Mouse (Mus musculus): Measurements from ENCODE around the gene Msantd3. TPM values are rescaled to one million over a fixed set of nuclear protein-coding genes. Genes with fewer than 3 reads are reported as not detected.

Gene Msantd3
- polyA plus RNA-seq, 1 experiment from 2014 or later: 62.0 TPM

DNA sequence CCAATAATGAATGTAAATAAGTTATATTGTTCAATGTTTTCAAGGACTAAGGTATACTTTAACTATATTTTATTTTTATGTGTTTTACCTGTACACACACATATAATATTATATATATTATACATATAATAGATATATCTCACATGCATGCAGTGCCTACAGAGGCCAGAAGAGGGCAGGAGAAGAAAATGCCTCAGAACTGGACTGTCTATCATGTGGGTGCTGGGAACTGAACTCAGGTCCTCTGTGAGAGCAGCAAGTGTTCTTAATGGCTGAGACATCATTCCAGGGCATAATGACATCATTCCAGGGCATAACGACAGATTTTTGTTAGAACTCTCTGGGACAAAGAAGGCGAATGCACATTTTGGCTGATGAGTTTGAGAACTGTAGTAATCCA is 47.8 kb downstream of the Msantd3 start:
- H3K9me3 ChIP-seq: no peaks in the 10 kb centered on the region
- no peaks in the 10 kb centered on the region for H3K27me3 ChIP-seq
- 0 out of 2 replicates have a peak, but pooled peaks cover 2% of the 10 kb centered on the region for H3K36me3 ChIP-seq (replicated peaks)
- H3K4me3 ChIP-seq (replicated peaks): no peak overlapping the region
- H3K4me2 ChIP-seq: no peak overlapping the region
- no peak for ATAC-seq (ENCODE audit: low FRiP score)
- no peak overlapping the region for H3K9ac ChIP-seq
- H3K4me1 ChIP-seq: peaks cover 37% of the 10 kb centered on the region
- no peak overlapping the region for H3K27ac ChIP-seq
- 97% methylated on average over 2 of the region's 2 CpGs for WGBS

GRCm38 (mm10) chr4:48588576-48588975 is 48.8 kb downstream of the Msantd3 start:
- WGBS: 67% methylated on average over 9 of the region's 9 CpGs
- no peak overlapping the region for H3K4me2 ChIP-seq
- ATAC-seq (ENCODE audit: low FRiP score): no peak
- no peaks in the 10 kb centered on the region for H3K27me3 ChIP-seq
- no peak overlapping the region for H3K4me3 ChIP-seq (replicated peaks)
- 0 out of 2 replicates have a peak, but pooled peaks cover 5% of the 10 kb centered on the region for H3K36me3 ChIP-seq (replicated peaks)
- no peaks in the 10 kb centered on the region for H3K9me3 ChIP-seq
- H3K4me1 ChIP-seq: peaks cover 37% of the 10 kb centered on the region
- H3K27ac ChIP-seq: no peak overlapping the region
- no peak overlapping the region for H3K9ac ChIP-seq

DNA sequence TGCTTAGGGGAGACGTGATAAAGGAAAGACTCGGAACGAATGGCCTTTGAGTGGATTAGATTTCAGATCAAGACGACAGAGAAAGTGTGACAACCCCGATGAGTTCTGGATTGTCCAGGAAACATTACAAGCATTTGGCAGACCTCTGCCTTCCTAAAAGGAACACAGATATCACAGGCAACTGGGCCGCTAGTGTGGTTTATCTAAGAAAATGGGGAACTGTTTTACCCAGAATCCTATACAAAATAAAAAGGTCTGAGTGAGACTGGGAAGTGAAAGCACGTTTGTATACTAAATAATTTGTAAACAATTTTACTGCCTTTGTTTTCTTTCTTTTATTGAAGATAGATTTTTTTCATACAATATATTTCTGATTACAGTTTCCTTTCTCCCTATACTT is 51.1 kb downstream of the Msantd3 start:
- WGBS: 87% methylated on average over 7 of the region's 7 CpGs
- H3K9me3 ChIP-seq: no peaks in the 10 kb centered on the region

DNA sequence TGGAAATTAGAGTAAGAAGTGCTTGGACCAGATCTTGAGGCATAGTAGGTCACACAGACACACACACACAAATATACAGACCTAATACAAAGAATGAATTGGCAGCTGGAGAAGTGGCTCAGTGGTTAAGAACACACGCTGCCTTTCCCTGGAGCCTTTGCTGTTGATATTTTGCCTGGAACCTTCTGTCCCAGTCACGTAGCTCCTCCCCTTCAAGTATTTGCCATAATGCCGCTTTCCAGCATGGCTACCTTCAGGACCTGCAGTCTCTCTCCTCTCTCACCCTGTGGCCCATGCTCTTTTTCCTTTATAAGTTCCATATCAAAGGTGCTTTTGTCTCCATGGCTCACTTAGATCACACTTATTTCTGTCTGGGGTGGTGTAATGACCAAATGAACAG is 51.7 kb downstream of the Msantd3 start:
- Histone ChIP-seq H3K4me3 (replicated peaks) (no peak overlapping the region), H3K27ac (no peak overlapping the region), H3K27me3 (no peaks in the 10 kb centered on the region), H3K9me3 (no peaks in the 10 kb centered on the region), H3K36me3 (replicated peaks) (peaks cover 7% of the 10 kb centered on the region; the same call in 1 of the 2 replicates), H3K4me2 (no peak overlapping the region), H3K4me1 (peaks cover 27% of the 10 kb centered on the region), H3K9ac (no peak overlapping the region)
- 92% methylated on average over 3 of the region's 3 CpGs for WGBS
- no peak for ATAC-seq (ENCODE audit: low FRiP score)

More for the DNA sequence above, 51.1 kb downstream of the Msantd3 start:
- no peak overlapping the region for H3K4me3 ChIP-seq (replicated peaks)
- no peak overlapping the region for H3K27ac ChIP-seq
- H3K36me3 ChIP-seq (replicated peaks): 0 out of 2 replicates have a peak, but pooled peaks cover 7% of the 10 kb centered on the region
- H3K4me1 ChIP-seq: peaks cover 30% of the 10 kb centered on the region
- no peaks in the 10 kb centered on the region for H3K27me3 ChIP-seq
- ATAC-seq (ENCODE audit: low FRiP score): no peak
- no peak overlapping the region for H3K4me2 ChIP-seq
- H3K9ac ChIP-seq: no peak overlapping the region

DNA sequence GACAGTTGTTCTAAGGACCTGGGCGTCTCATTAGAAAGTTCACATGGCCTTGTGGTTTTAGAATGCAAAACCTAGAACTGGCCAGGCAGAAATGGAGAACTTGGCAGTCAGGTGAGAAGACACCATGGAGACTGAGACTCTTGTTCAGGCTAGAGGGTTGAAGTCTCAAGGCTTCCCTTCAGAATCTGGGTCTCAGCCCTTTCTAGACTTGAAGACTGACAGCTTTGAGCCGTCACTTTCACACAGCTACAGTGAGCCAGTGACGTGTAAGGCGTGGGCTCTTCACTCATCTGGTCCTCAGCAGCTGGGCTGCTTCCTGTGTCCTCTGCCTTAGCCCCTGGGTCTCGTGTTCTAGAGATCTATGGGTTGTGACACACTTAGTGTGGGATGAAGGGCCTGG is 52.6 kb downstream of the Msantd3 start:
- Histone ChIP-seq H3K36me3 (replicated peaks) (peaks cover 7% of the 10 kb centered on the region; the same call in 1 of the 2 replicates), H3K27me3 (no peaks in the 10 kb centered on the region), H3K9ac (no peak overlapping the region), H3K4me1 (peaks cover 20% of the 10 kb centered on the region), H3K4me3 (replicated peaks) (no peak overlapping the region), H3K27ac (no peak overlapping the region), H3K9me3 (no peaks in the 10 kb centered on the region), H3K4me2 (no peak overlapping the region)
- 82% methylated on average over 5 of the region's 5 CpGs for WGBS
- no peak for ATAC-seq (ENCODE audit: low FRiP score)

- no peak overlapping the region for H3K27ac ChIP-seq
- H3K4me2 ChIP-seq: no peak overlapping the region
- H3K4me1 ChIP-seq: peaks cover 21% of the 10 kb centered on the region
- H3K36me3 ChIP-seq (replicated peaks): peaks cover 5% of the 10 kb centered on the region; the same call in 1 of the 2 replicates
- H3K4me3 ChIP-seq (replicated peaks): no peak overlapping the region
- no peak for ATAC-seq (ENCODE audit: low FRiP score)
- H3K9ac ChIP-seq: no peak overlapping the region
- no peaks in the 10 kb centered on the region for H3K9me3 ChIP-seq
- H3K27me3 ChIP-seq: no peaks in the 10 kb centered on the region
- 96% methylated on average over 7 of the region's 7 CpGs for WGBS
These were observed 53.1 kb downstream of the Msantd3 start for GRCm38 (mm10) chr4:48592844-48593243.

DNA sequence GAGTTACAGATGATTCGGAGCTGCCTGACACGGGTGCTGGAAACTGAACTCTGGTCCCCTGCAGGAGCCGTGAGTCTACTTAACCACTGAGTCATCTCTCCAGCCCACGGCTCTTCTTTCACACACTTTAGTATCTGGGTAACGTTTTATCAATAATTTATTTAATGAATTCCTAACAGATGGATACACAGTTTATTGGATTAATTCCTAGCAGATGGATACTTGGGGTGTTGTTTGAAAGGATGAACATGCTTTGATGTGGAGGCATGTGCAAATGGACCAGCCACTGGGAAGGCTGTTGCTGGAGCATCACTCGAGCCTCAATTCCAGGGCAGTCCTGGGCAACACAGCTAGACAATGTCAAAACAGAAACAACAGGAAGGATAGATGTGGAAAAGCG is 56.4 kb downstream of the Msantd3 start:
- no peaks in the 10 kb centered on the region for H3K27me3 ChIP-seq
- peaks cover 14% of the 10 kb centered on the region; the same call in 1 of the 2 replicates for H3K4me1 ChIP-seq
- no peaks in the 10 kb centered on the region for H3K9me3 ChIP-seq
- H3K36me3 ChIP-seq (replicated peaks): peaks cover 5% of the 10 kb centered on the region
- no peak overlapping the region for H3K9ac ChIP-seq
- no peak for ATAC-seq (ENCODE audit: low FRiP score)
- no peak overlapping the region for H3K4me2 ChIP-seq
- 94% methylated on average over 7 of the region's 7 CpGs for WGBS
- H3K4me3 ChIP-seq (replicated peaks): no peak overlapping the region
- H3K27ac ChIP-seq: no peak overlapping the region

- Histone ChIP-seq H3K9me3 (no peaks in the 10 kb centered on the region), H3K9ac (no peak overlapping the region), H3K4me3 (replicated peaks) (no peak overlapping the region), H3K4me2 (no peak overlapping the region), H3K27me3 (no peaks in the 10 kb centered on the region), H3K4me1 (peaks cover 16% of the 10 kb centered on the region), H3K27ac (no peak overlapping the region), H3K36me3 (replicated peaks) (peaks cover 29% of the 10 kb centered on the region)
- no peak for ATAC-seq (ENCODE audit: low FRiP score)
- 40% methylated on average over 3 of the region's 3 CpGs for WGBS
These were observed 65.9 kb downstream of the Msantd3 start for GRCm38 (mm10) chr4:48605650-48606049.

GRCm38 (mm10) chr4:48609485-48609884 is 69.8 kb downstream of the Msantd3 start:
- ATAC-seq (ENCODE audit: low FRiP score): no peak
- Histone ChIP-seq H3K9ac (no peak overlapping the region), H3K27me3 (no peaks in the 10 kb centered on the region), H3K36me3 (replicated peaks) (peaks cover 48% of the 10 kb centered on the region), H3K4me2 (no peak overlapping the region), H3K4me3 (replicated peaks) (no peak overlapping the region), H3K27ac (no peak overlapping the region), H3K9me3 (no peaks in the 10 kb centered on the region), H3K4me1 (peaks cover 9% of the 10 kb centered on the region)
- WGBS: 94% methylated on average over 9 of the region's 9 CpGs

- 89% methylated on average over 6 of the region's 6 CpGs for WGBS
- Histone ChIP-seq H3K36me3 (replicated peaks) (peaks cover 46% of the 10 kb centered on the region), H3K9me3 (no peaks in the 10 kb centered on the region)
These were observed 70.5 kb downstream of the Msantd3 start for GRCm38 (mm10) chr4:48610251-48610650.

More at GRCm38 (mm10) chr4:48610251-48610650, 70.5 kb downstream of the Msantd3 start:
- H3K27me3 ChIP-seq: no peaks in the 10 kb centered on the region
- no peak overlapping the region for H3K4me3 ChIP-seq (replicated peaks)
- H3K4me2 ChIP-seq: no peak overlapping the region
- no peak overlapping the region for H3K9ac ChIP-seq
- H3K4me1 ChIP-seq: peaks cover 9% of the 10 kb centered on the region
- ATAC-seq (ENCODE audit: low FRiP score): no peak
- H3K27ac ChIP-seq: no peak overlapping the region

Other genes starting within 250 kb of the Msantd3 start
- gene Tex10, start 66.5 kb upstream of the Msantd3 start, polyA plus RNA-seq (2016; fragmentation: Nextera tagmentation; extraction: Ambion mirVana): 58.5 and 62.5 TPM in 2 replicates
- gene Tmeff1, start 45.2 kb downstream of the Msantd3 start, polyA plus RNA-seq (2016; fragmentation: Nextera tagmentation; extraction: Ambion mirVana): 165 and 166 TPM in 2 replicates
- gene Cavin4, start 123.6 kb downstream of the Msantd3 start, polyA plus RNA-seq (2016; fragmentation: Nextera tagmentation; extraction: Ambion mirVana): 1.9 and 2.1 TPM in 2 replicates

All from forebrain, embryonic 12.5 days (tissue).